Mouse (Mus musculus) kidney, embryonic 14.5 days (tissue): ENCODE measurements at regions not wholly inside any gene's neighbourhood (a gene's known extent, or its start where the extent isn't known, plus 50 kb on each side); places are given as distances from the start of the nearest gene placed in this dataset.

Experiments
- ATAC-seq: fragments of 200-750 bp; cut with Nextera tagmentation; 2 replicates; pipeline ENCODE4 v1.8.0; 2017; ENCODE audit warnings: moderate number of reproducible peaks, mild to moderate bottlenecking, moderate TSS enrichment, moderate library complexity; ENCODE audit not compliant: low FRiP score, low TSS enrichment
- H3K27ac ChIP-seq: fragments of 300-500 bp; sonication (generic); 2 replicates; pipeline ENCODE4 v1.5.1; 2014; ENCODE audit warnings: low read depth, mild to moderate bottlenecking, low read length, moderate library complexity, mixed read lengths
- H3K27me3 ChIP-seq: fragments of 300-500 bp; sonication (generic); 2 replicates; pipeline ENCODE4 v1.6.1; 2014; ENCODE audit warnings: mild to moderate bottlenecking, low read length; ENCODE audit not compliant: control insufficient read depth, insufficient read depth
- H3K36me3 ChIP-seq: fragments of 300-500 bp; sonication (generic); 2 replicates; pipeline ENCODE4 v1.6.1; 2014; ENCODE audit warnings: low read length, mixed read lengths; ENCODE audit not compliant: control insufficient read depth, insufficient read depth
- H3K4me1 ChIP-seq: fragments of 300-500 bp; sonication (generic); 2 replicates; pipeline ENCODE4 v1.6.1; 2014; ENCODE audit warnings: low read length, mixed read lengths; ENCODE audit not compliant: control insufficient read depth, insufficient read depth
- H3K4me2 ChIP-seq: fragments of 300-500 bp; sonication (generic); replicated peaks from 2 replicates; pipeline ENCODE4 v1.6.1; 2014; ENCODE audit warnings: low read depth, mild to moderate bottlenecking, low read length
- H3K4me3 ChIP-seq: fragments of 300-500 bp; sonication (generic); 2 replicates; pipeline ENCODE4 v1.5.1; 2014; ENCODE audit warnings: mild to moderate bottlenecking, low read length
- H3K9ac ChIP-seq: fragments of 300-500 bp; sonication (generic); 2 replicates; pipeline ENCODE4 v1.6.1; 2014; ENCODE audit warnings: low read depth, mild to moderate bottlenecking, low read length, moderate library complexity
- H3K9me3 ChIP-seq: fragments of 300-500 bp; sonication (generic); 2 replicates; pipeline ENCODE4 v1.6.1; 2016; ENCODE audit warnings: low read length; ENCODE audit not compliant: control insufficient read depth
- WGBS: fragments of 180-500 bp; shearing (Covaris S2); extraction: QIAGEN DNeasy Blood & Tissue Kit; methylation state at CpG from one replicate; pipeline ENCODE4 v1.1.7; 2014; 5-methylcytosine and 5-hydroxymethylcytosine counted together

DNA sequence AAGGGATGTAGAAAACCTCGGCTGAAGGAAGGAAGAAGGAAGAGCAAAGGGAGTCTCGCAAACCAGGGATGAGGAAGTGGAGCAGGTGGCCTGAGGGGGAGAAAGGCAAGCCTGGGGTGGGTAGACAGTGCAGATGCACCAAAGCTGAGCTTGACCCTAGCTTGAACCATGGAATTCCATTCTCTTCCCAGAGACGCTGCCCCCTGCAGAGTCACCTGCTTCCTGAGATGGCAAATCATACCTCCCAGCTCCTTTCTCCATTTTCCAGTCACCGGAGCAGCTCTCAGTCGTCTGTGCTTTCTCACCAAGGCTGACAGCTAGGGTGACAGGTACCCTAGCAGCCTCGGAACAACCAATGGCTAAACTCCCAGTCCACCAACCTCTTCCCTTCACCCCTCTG is 197.0 kb downstream of the Gm9195 start:
- Histone ChIP-seq H3K4me1 (peaks cover 10% of the 10 kb centered on the region; the same call in 1 of the 2 replicates), H3K27me3 (no peaks in the 10 kb centered on the region), H3K4me2 (no peak overlapping the region), H3K9me3 (no peaks in the 10 kb centered on the region), H3K4me3 (no peak overlapping the region), H3K9ac (no peak overlapping the region), H3K27ac (no peak overlapping the region), H3K36me3 (no peaks in the 10 kb centered on the region)
- no peak for ATAC-seq
- WGBS = 17% methylated on average over 6 of the region's 6 CpGs

- 71% methylated on average over 9 of the region's 9 CpGs for WGBS
- H3K9me3 ChIP-seq = no peaks in the 10 kb centered on the region
- no peaks in the 10 kb centered on the region for H3K27me3 ChIP-seq
- no peak overlapping the region for H3K4me2 ChIP-seq
- peak; percentile 9; the same call in 1 of the 2 replicates for ATAC-seq
- no peak overlapping the region for H3K27ac ChIP-seq
- no peaks in the 10 kb centered on the region for H3K36me3 ChIP-seq
- H3K9ac ChIP-seq = no peak overlapping the region
- H3K4me1 ChIP-seq = peaks cover 10% of the 10 kb centered on the region; the same call in 1 of the 2 replicates
- H3K4me3 ChIP-seq = no peak overlapping the region
Measured at GRCm38 (mm10) chr14:72293677-72294387, 197.8 kb downstream of the Gm9195 start.

- H3K27me3 ChIP-seq = no peaks in the 10 kb centered on the region
- WGBS = 65% methylated on average over 7 of the region's 7 CpGs
- ATAC-seq = 0 out of 2 replicates have a peak, but pooled peaks have one; percentile 52
Measured at GRCm38 (mm10) chr14:72292656-72293299, 198.9 kb downstream of the Gm9195 start.

DNA sequence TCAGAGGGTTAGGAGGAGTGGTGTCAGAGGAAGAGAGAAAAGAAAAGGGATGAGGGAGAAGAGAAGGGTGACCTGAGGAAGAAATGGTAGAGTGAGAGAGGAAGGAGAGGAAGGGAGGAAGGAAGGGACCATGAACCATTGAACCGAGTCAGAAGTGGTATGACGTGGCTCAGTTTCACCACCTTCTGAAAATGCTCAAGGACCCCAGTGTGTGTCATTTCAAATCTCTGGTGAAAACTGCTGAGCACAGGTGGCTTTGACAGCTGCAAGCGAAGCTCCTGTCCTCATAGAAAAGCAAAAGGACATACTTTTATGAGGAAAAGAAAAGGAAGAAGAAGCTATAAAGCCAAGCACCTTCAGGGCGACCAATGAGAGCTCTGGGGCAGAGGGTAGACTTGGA is 214.3 kb downstream of the Gm9195 start:
- H3K9ac ChIP-seq = no peak overlapping the region
- 85% methylated on average over 4 of the region's 4 CpGs for WGBS

More at GRCm38 (mm10) chr14:72292656-72293299, 198.9 kb downstream of the Gm9195 start:
- no peak overlapping the region for H3K4me2 ChIP-seq
- H3K9me3 ChIP-seq = no peaks in the 10 kb centered on the region
- H3K4me1 ChIP-seq = peaks cover 10% of the 10 kb centered on the region; the same call in 1 of the 2 replicates
- no peak overlapping the region for H3K4me3 ChIP-seq
- H3K27ac ChIP-seq = no peak overlapping the region
- no peaks in the 10 kb centered on the region for H3K36me3 ChIP-seq
- no peak overlapping the region for H3K9ac ChIP-seq

GRCm38 (mm10) chr14:72259255-72259654 is 232.4 kb downstream of the Gm9195 start:
- ATAC-seq = no peak
- H3K4me3 ChIP-seq = no peak overlapping the region
- no peak overlapping the region for H3K9ac ChIP-seq
- H3K4me2 ChIP-seq = no peak overlapping the region
- no peaks in the 10 kb centered on the region for H3K4me1 ChIP-seq
- H3K27ac ChIP-seq = no peak overlapping the region
- WGBS = 44% methylated on average over 2 of the region's 2 CpGs
- H3K27me3 ChIP-seq = no peaks in the 10 kb centered on the region
- H3K36me3 ChIP-seq = no peaks in the 10 kb centered on the region
- H3K9me3 ChIP-seq = no peaks in the 10 kb centered on the region

More for the DNA sequence above, 214.3 kb downstream of the Gm9195 start:
- Histone ChIP-seq H3K36me3 (no peaks in the 10 kb centered on the region), H3K4me1 (no peaks in the 10 kb centered on the region), H3K27ac (no peak overlapping the region), H3K9me3 (no peaks in the 10 kb centered on the region), H3K27me3 (no peaks in the 10 kb centered on the region), H3K4me2 (no peak overlapping the region), H3K4me3 (no peak overlapping the region)
- no peak for ATAC-seq

GRCm38 (mm10) chr14:72241872-72242271 is 249.8 kb downstream of the Gm9195 start:
- Histone ChIP-seq H3K4me2 (no peak overlapping the region), H3K9ac (no peak overlapping the region), H3K4me1 (peaks cover 3% of the 10 kb centered on the region; the same call in 1 of the 2 replicates), H3K9me3 (no peaks in the 10 kb centered on the region), H3K36me3 (no peaks in the 10 kb centered on the region), H3K4me3 (no peak overlapping the region), H3K27me3 (no peaks in the 10 kb centered on the region), H3K27ac (no peak overlapping the region)
- WGBS = 69% methylated on average over 4 of the region's 4 CpGs
- no peak for ATAC-seq

DNA sequence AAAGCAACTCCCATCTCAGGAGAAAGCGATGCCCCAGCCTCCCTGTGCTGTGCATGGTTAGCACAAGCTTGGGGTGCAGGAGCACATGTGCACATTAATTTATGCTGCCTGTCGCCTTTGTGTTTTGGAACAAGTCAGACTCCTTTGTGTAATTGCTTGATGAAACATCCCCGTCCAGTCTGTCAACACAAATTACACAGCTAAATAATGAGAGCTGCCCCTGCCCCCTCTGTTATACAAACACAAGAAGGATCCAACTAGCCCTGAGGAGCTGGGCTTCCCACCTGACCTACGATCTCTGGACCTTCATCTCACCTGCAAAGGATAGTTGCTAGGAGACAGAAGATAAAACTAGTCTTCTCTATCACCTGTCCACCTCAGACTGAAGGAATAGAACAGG is 251.4 kb downstream of the Gm9195 start:
- Histone ChIP-seq H3K9ac (no peak overlapping the region), H3K4me3 (no peak overlapping the region), H3K27ac (no peak overlapping the region), H3K36me3 (no peaks in the 10 kb centered on the region), H3K4me1 (peaks cover 3% of the 10 kb centered on the region; the same call in 1 of the 2 replicates), H3K4me2 (no peak overlapping the region), H3K27me3 (no peaks in the 10 kb centered on the region), H3K9me3 (no peaks in the 10 kb centered on the region)
- 12% methylated on average over 4 of the region's 4 CpGs for WGBS
- ATAC-seq = peak; percentile 49; the same call in 1 of the 2 replicates

DNA sequence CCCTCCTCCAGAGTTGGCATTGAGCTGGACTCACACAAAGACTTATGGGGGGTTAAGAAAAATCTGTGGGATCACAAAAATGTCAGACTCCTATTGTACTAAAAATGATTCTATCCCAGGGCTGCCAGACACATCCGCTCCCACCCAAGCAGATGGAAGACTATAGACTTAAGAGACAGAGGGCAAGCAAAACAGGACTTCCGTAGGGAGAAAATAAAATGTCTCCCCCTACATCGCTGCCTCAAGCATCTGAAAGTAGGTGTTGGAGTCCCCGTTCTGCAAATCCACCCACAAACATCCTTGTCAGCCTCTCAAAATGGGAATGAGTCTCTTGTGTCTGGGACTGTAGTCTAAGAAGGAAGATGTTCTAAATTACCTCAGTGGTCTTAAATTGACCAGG is 253.3 kb downstream of the Gm9195 start:
- H3K4me1 ChIP-seq = 0 out of 2 replicates have a peak, but pooled peaks cover 3% of the 10 kb centered on the region
- no peak overlapping the region for H3K9ac ChIP-seq
- no peak overlapping the region for H3K4me3 ChIP-seq
- no peak overlapping the region for H3K4me2 ChIP-seq
- no peaks in the 10 kb centered on the region for H3K36me3 ChIP-seq
- no peak for ATAC-seq
- no peak overlapping the region for H3K27ac ChIP-seq
- 95% methylated on average over 4 of the region's 4 CpGs for WGBS
- H3K27me3 ChIP-seq = no peaks in the 10 kb centered on the region
- H3K9me3 ChIP-seq = no peaks in the 10 kb centered on the region
